Mouse (Mus musculus) mature B cell (primary cell): ENCODE results near the gene A730009L09Rik.

Experiments used
- in situ Hi-C: fragments of 300-500 bp; cut with MboI; formaldehyde crosslinking; loops from 2 replicates; pipeline ENCODE4 v1.14.3; 2019

A730009L09Rik gene

DNA sequence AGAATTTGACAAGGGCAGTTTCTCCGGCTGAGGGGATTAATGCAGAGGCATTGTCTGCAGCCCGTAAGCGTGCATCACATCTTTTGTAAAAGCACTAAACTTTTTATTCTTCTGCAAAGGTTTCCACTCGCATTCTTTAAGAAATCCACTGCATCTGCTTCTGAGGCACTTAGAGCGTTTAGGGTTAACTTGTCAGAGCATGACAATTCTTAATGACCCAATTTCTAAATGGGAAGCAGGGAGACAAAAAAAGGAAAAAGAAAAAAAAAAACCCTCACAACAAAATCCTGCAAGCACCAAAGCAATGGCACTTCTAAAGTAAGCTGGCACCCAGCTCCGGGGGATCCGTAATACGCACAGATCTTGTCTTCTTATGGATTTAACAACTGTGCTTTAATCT is at the start of gene A730009L09Rik:
Gene A730009L09Rik, plus strand, starts transcription at position 301 of the 400 bp plus-strand sequence.
- in situ Hi-C loops = no loop called here

DNA sequence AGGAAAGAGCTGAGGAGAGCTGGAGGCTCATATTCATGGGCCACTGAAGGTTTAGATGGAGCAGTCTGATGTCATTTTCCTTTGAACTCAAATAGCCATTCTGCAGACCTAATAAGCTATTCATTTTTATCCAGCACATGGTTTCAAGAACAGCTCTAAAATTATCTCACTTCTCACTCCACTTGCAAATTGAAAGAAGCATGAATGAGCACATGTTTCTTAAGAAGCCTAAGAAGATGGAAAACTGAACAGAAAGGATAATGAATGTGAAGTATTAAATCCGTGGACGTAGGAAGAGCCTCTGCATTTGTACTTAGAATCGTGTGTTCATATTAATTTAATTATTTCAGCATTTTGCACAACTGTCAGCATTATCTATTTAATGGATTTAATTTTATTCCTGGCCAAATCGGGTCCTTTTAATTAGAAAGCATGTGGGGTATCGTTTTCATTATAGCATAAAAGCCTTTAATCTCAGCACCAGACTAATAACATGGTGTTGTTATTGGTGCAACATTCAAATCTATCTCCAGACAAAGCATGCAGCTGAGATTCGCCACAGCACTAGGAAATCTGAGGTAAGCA is 49.2 kb upstream of the A730009L09Rik start:
- in situ Hi-C loops = no loop called here

DNA sequence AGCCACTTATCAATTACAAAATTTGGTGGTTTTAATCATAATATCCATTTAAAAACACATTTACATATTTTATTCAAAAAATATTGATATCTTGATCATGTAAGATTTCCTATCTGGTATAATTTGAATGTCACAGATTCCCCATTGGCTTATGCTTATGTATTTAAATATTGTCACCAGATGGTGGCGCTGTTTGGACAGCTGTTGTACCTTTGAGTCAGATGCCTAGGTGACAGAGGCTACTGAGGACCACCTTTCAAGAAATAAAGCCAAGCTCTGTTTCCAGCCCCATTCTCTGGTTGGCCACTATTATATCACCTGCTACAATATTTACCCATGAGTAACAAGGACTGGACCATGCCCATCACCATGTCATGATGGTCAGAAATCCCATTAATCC is 46.0 kb upstream of the A730009L09Rik start:
- in situ Hi-C loops = no loop called here

DNA sequence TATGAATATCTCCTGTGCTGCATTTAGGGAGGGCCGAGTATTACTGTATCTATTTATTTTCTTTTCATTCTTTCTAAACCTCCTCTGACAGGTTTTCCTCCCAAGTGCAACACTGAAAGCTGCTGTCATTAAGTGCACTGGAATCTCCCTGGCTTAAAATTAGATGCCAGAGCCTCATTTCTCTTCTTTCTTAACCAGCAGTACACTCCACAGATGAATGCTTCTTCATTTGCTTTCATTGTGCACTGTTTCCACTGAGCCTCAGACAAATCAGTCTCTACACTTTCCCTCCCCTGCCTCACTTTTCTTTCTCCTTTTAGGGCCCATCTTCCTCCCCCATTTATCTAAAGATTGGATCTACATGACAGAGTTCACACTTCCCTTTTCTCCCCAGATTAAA is 44.9 kb upstream of the A730009L09Rik start:
- in situ Hi-C loops = no loop called here

DNA sequence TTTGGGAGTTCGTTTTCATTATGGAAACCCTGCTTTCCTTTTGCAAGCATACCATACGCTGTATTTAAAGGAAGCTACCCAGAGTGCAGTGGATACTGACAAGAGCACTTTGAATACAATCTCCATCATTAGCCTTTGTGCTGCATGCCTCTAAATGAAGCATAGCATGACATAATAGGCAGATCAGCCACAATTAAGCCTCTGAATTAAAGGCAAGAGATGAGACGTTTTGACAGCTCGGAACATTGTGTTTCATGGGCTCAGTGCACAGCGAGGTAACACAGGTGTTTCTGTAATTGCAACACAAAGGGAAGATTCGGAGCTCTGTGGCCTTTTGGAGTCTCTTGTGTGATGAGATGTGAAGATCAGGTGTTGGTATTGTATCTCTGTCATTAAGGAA is 41.5 kb upstream of the A730009L09Rik start:
- in situ Hi-C loops = no loop called here

DNA sequence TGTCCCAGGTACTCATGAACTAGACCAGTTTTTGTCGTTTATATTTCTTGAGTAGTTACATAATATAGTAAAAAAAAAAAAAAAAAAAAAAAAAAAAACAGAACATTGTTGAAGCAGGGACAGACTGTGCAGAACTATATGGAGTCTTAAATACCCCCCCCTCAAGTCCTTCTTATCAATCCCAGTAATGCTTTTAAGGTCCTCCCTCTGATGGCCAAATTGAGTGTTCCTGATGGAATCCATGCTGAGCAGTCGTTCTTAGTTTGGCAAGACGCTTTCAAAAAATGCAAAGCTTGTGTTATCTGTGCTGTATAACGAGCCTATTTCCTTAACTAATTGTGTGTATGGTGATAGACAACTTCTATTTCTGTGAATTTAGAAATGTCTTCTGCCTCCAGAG is 40.2 kb upstream of the A730009L09Rik start:
- in situ Hi-C loops = no loop called here

DNA sequence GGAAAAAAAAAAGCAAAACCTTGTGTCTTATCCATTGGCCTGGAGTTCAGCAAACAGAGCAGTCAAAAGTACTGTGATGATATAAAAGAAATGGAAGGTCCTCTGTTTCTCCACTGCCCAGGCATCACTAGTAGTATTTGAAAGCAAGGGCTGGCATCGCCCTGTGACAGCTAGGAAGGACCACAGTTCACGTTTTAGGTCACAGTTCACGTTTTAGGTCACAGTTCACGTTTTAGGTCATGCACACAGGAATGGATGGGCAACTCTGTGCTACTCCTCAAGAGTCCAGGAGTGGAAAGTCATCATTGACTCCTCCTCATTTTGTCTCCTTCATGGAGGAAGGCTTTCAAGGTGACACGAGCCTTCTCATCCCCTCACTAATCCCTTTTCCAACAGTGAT is 38.0 kb upstream of the A730009L09Rik start:
- in situ Hi-C loops = no loop called here

DNA sequence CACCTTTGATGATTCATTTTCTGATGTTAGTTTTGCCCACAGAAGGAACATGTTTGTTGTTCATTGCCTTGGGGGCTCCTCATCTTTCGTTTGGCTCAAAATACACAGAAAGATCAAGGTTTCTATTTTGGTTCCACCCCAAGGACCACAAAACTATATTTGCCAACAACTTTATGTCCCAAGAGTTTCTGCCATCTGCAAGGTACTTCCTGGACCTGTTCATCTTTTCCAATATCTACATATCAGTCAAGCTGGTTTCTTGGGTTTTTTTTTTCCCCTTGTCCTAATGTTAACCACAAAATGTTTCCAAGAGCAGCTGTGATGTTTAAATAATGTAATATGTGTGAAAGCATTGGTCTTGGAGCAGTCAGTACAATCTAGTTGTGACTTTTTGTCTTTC is 37.4 kb upstream of the A730009L09Rik start:
- in situ Hi-C loops = no loop called here

DNA sequence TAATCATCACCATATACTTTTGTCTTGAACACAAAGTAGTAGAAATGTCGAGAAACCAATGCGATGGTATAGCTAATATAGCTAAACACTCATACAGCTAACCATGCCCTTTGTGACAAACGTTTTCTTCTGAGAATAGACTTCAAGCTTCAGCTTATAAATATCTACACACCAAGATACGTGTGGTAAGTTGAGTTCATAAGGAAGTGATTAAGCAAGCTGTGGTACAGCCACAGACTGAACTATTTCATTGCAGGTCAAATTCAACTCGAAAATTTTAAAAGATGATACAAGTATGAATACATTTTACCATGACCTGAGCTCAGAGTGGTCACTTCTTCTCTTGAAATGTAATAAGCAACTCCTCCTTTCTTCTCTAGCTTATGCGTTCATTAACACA is 37.0 kb upstream of the A730009L09Rik start:
- in situ Hi-C loops = no loop called here

DNA sequence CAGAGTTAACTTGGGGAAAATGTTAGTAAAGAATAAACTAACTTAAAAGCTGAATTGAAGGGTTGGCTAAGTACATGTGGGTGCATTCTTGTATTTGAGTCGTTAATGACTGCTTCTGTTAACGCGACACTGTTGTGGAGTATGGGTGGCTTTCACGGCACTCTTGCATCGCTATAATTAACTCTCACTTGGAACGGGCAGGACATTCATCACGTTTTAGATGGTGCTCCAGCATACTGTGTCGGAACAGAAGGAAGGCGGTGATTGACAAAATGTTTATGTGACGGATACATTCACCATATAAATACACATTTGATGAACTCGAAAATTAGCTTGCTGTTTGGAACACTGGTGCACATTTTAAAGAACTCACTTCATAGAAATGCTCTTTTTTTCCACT is 29.0 kb upstream of the A730009L09Rik start:
- in situ Hi-C loops = no loop called here

DNA sequence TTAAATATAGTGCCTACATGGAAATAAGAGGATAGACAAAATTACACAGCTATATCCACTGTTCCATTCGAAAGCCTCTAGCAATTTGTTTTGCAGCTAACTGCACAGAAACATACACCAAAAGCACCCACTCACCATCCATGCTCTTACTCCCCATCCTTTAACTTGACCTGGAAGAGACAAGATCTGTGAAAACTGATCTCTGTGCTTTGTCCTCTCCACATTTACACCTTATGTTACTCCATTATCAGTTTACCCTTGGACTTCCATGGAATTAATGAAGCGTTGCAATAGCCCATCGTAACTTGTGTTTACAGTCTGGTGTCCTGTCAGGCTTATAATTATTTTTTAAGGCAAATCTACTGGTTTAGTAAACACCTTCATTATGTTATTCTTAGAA is 20.1 kb upstream of the A730009L09Rik start:
- in situ Hi-C loops = no loop called here

DNA sequence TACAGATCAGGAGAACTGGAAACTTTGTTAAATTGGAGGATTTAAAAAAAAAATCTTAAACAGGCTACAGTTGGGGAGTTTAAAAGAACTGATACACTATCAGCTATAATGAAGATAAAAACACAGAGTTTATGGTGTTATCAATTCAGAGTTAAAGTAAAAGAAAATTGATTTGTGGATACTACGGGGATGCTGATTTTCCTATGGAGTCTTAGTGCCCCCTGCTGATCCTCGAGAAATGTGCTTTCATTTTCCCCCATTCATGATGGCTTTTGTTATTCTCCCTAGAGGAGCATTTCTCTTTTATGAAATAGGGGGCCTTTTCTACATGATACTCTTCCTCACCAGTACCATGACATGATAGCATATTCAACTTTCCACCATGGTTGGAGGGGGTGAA is 19.5 kb upstream of the A730009L09Rik start:
- in situ Hi-C loops = no loop called here

DNA sequence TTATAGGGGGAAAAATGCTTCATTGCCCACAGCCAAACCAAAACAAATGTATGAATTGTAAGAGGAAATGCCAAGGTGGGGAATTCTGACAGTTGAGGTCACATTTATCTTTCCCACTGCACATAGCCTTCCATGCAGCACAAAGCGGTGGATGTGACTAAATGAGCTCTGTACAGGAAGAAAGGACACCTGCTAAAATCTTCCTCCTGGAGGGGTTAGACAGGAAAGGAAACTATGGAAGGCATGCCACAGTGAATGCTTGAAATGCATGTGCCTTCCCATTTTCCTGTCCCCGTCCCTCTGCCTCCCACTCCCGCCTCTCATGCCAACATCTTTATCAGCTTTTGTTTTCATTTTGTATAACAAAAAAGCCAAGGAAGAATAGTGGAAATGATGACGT is 7.2 kb upstream of the A730009L09Rik start:
- in situ Hi-C loops = no loop called here

DNA sequence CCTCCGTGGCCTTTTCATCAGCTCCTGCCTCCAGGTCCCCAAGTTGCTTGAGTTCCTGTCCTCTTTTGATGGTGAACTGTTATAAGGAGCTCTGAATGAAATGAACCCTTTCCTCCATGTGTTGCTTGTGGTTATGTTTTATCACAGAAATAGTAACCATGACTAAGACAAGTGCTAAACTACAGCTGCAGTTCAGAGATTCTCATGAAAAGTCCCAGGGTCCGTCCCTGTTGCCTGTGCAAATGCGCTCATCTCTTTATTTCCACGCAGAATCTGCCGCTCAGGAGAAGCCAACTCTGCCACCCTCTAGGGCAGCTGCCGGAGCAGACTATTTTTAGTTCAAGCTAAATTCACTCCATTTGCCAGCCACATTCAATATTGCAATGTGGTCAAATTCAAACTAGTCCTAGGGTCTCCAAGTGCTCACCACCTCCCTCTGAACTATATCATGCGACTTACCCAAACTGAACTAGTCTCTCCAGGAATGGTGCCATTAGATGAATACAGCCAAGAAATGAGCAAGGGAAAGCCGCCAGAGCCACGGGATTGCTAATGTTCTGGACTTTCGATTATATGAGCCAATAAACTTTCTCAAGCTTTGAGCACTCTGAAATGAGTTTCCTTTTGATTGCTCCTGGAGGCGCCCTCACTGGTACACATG is 7.2 kb downstream of the A730009L09Rik start:
- in situ Hi-C loops = no loop called here

DNA sequence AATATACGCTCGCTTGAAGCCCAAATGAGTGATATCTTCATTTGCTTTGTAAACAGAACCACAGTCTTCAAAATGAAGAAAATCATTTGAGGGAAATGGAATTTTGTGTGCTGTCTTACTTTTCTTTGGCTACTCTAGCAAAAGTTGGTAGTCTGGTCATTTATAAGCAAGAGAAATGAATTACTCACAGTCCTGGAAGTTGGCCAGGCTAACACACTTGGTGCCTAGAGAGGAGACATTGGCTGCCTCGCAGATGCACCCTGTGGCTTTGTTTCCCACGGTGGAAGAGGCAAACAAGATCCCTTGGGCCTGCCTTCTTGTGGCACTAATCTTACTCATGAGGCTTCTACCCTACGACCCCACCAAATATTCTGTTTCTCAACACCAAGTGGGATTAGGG is 8.1 kb downstream of the A730009L09Rik start:
- in situ Hi-C loops = no loop called here

DNA sequence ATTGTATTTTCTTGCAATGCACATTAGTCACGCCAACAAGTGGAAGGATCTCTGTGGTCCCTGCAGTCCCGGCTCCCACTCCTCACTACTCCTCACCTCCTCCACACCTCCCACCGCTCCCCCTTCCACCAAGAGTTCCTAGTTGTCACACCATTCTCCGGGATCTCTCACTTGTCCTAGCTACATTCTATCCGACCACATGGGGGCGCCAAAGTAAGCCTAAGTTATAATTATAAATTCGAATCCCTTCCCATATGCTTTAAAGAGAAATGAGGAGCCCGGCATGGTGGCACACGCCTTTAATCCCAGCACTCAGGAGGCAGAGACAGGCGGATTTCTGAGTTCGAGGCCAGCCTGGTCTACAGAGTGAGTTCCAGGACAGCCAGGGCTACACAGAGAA is 12.5 kb downstream of the A730009L09Rik start:
- in situ Hi-C loops = no loop called here

DNA sequence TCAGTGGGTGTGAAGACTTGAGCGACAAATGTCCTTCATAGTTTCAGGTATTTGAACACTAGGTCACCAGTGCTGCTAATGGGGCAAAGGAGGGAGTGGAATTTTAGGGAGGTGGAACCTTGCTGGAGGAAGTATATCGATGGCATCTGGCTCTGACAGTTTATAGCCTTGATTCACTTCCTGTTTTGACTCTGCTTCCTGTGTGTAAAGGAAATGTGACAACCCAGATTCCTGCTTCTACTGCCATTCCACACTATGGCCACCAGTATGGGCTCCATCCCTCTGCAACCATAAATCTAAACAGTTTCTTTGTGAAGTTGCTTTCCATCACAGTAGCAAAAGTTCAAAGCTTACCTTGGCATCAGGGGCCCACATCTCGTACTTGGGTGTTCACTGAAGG is 17.9 kb downstream of the A730009L09Rik start:
- in situ Hi-C loops = no loop called here

DNA sequence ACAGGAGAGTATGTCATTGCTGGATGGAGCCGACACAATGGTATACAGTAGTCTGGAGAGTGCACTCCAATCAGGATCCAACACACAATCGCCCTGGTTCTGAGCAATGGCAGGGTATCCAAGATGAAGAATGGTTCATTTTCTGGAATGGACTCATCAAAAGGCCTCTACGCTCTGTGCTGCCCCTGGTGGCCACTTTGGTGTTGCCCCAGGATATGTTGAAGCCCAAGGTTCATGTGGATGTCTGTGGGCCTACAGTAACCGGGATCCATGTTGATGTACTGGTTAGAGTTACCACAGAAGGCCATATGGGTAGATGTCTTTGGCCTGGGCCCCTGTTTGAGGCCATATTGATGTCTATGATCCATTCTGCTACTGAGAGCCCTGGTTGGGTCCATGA is 31.1 kb downstream of the A730009L09Rik start:
- in situ Hi-C loops = no loop called here

DNA sequence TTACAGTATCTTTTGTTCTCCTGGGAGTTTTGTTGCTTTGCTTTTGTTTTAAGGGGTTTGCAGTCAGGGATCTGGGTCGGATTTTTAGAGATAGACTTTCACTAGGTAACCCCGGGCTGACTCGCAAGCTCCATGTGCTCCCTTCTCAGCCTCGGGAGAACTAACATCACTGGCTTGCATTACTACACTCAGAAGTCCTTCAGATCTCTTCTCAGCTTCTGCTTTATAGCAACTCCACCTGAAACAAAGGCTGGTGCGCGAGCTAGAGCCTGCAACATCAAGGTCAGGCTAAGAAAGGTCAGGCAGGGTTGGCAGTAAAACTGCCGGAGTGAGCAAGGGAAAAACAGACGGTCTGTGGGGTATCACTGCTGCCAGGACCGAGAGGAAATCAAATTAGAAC is 34.2 kb downstream of the A730009L09Rik start:
- in situ Hi-C loops = no loop called here

DNA sequence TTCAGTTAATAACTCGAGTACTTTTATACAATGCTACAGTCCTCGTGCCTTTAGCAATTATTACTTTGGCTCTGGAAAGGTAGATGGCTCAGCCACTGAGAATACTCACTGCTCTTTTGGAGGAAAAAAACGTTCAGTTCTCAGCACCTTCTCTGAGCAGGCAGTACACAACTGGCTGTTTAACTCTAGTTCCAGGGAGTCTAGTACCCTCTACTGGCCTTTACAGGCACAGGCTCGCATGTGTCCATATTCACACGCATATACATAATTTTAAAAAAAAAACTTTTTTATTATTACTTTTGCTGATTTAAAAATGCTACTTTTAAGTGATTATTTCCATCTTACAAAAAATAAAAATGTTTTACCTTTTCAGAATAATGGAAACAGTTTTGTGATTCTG is 35.5 kb downstream of the A730009L09Rik start:
- in situ Hi-C loops = no loop called here

DNA sequence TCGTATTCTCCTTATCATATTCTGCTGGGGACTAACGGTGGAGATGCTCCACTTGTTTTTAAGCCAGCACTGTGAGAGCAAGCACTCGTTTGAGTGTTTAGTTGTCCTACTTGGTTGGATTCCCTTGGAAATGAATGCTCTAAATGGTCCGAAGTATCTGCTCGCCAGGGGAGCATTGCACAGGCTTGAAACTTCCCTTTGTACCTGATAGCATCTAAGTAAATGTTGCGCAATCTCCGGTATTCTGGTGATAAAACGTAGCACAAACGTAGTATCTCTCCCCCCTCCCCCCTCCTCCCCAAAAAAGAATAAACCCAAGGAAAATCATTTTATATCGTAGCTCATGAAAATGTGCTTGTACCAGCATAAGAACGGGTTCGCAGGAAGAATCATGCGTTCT is 39.1 kb downstream of the A730009L09Rik start:
- in situ Hi-C loops = no loop called here

DNA sequence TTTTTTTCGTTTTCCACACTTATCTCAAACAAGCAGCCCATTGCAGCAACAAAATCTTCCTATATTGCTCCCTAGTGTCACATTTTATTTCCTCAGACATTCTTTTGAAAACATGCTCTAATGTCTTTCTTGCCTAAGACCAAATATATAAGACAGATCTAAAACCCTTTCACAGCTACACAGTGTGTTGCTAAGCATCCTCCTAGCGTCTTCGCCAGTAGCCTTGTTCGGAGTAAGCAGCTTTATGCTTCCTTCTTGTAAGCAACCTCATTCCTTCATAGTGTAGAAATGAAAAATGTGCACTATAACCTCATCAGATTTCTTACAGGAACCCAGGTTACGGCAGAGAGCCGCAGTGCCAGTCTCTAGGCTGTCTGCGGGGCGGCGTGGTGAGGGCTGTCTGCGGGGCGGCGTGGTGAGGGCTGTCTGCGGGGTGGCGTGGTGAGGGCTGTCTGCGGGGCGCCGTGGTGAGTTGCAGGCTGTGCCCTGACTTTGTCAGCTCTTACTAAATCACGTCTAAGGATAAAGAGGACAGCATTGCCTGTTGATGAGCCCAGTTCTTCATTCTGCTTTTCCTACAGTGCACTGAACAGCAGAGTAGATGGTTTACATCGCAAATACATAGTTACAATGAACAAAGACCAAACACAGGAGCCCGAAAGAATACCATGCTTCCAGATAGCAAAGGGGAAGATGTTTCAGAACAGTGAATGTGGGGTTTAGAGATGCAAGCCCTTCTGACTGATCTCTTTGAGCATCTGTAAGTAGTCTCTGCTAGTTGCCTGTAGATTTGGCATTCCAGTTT is 43.4 kb downstream of the A730009L09Rik start:
- in situ Hi-C loops = no loop called here

DNA sequence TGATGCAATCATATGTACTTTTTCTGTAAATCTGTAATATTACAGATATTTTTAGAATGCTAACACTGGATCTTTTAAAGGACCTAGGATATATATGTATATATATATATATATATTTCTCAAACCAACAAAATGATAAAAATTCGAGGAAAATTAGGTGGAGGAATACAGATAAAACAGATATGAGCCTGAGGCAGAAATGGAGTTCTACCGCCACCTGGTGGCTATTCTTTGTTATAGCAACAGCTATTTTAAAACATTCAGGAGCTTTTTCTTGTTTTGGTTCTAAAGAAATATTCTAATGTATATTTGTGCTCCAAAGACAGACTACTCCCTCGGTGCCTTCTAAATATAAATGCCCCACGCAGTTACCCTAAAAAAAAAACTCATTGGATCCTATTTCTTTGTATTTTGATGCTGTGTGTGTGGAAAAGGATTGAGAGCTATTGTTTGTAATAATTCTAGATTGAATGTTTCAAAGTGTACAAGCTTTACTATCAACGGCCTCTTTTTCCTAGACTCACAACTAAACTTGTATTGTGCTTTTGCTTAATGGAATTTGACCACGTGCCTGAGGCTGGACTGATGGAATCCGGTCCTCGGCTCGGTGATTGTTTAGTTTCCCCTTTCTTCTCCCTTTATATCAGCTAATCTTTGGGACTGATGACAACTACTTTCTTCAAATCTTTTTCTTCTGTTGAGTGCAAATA is 44.8 kb downstream of the A730009L09Rik start:
- in situ Hi-C loops = no loop called here
